Mouse (Mus musculus): ENCODE results near the gene Gm11437.

GRCm38 (mm10) chr11:84188530-84188929 is 21.3 kb upstream of the Gm11437 start:
- TF ChIP-seq CTCF (IDR thresholded peaks at IDR 0.05; ENCODE audit: extremely low read depth, insufficient read depth, low read length) (no peak), POLR2A (IDR thresholded peaks at IDR 0.05; ENCODE audit: extremely low read depth, insufficient read depth, low read length) (no peak)
